Mouse (Mus musculus): ENCODE results near the gene Cox17.

Gene Cox17

DNA sequence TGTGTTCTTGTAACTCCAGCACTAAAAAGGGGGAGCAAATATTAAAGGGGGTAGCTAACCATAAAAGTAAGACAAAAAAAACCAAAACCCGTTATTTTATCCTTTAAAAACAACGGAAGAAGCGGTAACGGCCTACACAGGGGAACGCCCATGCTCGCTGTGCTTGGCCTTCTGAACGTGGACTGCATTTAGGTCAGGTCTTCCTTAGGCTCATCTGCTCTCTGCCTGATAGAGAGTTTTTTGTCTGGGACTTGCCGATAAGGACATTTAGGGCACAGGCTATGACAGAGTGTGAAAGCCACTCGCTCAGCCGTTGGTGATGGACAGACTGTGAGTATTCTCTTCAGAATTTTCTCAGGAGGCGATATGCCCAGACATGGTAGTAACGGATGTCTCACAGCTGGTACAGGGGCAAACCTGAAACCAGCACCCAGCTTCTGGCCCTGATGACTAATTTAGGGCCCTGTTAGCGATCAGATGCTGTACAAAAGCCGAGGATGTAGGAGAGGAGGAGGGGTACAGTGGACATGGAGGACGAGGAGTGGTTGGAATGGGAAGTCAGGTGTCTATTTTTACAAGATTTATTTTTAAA is 25.0 kb downstream of the Cox17 start:
- no peak for DNase-seq (ENCODE audit: low spot score in 2 of 2)

DNA sequence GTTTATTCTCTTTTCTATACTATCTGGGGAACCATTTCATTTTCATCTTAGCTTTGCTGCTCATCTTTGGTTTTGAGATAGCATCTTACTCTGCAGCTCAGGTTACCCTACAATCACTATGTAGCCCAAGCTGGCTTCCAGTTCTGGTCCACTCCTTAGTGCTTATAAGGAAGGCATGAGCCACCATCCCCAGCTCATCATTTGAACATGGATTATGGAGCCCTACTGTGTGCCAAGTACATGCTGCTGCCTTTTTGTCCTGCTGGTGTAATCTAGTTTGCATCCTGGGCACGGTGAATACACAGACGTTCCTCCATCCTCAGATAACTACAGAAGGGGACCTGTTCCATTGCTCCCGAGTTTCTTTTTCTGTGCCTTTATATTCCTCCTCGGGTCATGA is 26.1 kb downstream of the Cox17 start:
- no peak for DNase-seq (ENCODE audit: low spot score in 2 of 2)

DNA sequence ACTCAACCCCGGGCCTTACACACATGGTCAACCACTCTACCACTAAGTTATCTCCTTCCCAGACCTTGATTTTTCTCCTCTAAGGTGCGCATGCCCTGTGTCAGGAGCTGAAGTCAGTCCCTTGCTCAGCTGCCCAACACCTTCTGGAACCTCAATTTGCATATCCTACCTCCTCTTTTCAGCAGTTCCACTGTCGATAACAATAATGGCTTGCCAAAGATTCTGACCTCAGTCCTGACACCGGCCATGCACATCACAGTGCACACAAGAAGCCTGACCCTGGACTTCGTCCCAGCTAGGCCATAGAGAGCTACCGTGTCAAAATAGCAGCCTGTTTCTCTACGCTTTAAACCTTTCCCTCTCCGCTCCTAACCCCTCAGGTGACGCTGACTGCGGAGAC is 26.6 kb downstream of the Cox17 start:
- DNase-seq (ENCODE audit: low spot score in 2 of 2), result no peak

DNA sequence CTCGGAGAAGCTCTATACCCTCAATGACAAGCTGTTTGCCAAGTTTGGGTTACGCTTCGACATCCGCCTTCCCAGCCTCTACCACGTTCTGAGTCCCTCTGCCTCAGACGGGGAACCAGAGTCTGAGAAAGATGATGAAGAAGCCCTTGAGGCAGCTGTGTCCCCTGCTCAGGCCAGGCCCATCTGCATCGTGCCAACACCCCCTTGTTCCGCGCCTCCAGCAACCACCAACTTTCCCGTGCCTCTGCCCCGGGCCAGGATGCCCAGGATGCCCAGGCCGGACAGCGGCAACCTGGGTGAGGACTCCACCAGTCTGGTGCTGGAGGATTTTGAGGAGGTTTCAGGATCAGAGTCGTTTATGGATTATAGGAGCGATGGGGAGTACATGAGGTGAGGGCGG is 27.1 kb downstream of the Cox17 start:
- DNase-seq (ENCODE audit: low spot score in 2 of 2), result no peak

DNA sequence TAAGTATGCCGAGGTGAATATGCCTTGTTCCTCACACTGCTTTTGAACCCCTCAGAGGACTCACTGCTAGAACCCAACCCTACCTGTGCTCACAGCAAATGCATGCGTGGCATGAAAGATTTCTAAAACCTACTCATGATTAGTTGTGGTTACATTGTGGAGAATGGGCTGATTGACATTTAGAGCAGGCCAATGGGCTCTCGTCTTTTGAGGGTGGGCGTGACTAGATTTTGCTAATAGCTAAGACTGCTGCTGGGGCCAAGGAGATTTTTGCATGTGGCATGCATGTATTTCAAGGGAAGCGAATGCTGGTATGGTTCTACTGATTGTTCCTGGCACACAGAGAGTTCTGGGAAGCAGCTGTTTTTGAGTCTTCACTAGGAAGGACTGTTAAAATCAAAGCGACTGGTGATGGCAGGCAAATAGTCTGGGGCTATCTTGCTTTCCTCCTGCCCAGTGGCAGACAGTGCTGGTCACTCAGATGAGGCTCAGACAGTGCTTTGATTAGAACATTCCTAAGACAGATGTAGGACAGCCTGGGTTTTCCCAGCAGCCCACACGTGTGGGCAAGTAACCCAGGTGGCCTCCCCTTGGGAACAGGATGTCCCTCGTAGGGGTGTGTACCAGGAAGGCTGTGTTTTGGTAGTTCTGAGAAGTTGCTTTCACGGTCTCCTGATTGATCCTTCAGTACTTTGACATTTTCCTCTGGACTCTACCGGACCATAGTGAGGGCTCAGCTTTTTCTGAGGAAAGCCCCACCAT is 27.8 kb downstream of the Cox17 start:
- DNase-seq (ENCODE audit: low spot score in 2 of 2), result no peak

DNA sequence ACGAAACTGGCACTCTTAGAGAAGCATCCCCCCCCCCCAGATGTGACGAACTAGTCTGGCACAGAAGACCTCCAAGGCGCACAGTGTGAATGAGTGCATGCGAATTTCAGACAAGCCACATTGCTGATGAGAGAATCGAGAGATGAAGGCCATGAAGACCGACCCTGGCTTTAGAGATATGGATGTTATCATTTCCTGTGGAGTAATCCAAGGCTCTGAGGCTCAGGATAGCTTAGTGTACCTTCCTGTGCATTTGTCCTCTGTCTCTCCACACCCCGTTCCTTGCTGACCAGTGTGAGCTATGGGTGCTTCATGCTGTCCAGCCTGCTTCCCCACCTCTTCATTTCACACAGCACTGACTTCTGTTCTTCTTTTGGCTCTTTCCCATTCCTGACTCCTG is 28.4 kb downstream of the Cox17 start:
- DNase-seq (ENCODE audit: low spot score in 2 of 2), result no peak

DNA sequence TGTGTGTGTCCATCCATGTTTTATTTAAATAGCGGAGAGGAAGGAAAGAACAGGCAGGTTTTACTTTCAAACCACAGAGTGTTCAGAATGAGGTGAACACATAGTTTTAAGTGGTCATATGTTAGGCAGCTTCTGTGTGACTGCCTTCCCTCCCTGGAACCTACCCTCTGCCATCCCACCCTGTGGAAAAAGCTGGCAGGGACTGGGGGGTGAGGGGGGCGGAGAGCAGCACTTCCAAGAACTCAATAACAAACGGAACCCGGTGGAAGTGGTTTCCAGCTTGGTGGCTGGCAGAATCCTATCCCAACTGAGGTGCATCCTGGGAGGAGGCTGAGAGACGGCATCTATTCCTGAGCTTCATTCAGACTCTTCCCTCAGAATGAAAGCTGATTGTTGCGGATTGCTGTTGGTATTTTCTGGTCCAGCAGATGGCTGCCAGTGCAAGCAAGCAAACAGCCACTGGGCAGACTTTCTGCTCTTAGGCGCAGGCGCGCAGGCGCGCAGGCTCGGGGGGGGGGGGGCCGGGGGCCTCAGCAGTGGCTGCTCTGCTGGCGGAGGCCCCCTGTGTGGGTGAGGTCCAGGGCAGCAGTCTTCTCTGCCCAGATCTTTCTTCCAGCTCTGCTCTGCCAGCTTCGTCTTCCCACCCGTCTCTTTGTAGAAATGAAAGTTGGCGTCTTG is 29.5 kb downstream of the Cox17 start:
- DNase-seq (ENCODE audit: low spot score in 2 of 2), result peak in 1 of 2 experiments; percentile 43

DNA sequence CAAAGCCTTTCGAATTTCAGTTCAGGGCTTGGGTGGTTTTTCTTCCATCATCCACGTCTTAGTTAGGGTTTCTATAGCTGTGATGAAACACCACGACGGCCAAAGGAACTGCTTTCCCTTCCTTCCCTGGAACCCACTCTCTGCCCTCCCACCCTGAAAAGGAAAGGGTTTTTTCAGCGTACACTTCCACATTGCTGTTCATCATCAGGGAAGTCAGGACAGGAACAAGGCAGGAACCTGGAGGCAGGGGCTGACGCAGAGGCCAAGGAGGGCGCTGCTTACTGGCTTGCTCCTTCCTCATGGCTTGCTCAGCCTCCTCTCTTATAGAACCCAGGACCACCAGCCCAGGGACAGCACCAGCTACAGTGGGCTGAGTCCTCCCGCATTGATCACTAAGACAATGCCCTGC is 30.1 kb downstream of the Cox17 start:
- peak in 1 of 2 experiments; percentile 4 for DNase-seq (ENCODE audit: low spot score in 2 of 2)

DNA sequence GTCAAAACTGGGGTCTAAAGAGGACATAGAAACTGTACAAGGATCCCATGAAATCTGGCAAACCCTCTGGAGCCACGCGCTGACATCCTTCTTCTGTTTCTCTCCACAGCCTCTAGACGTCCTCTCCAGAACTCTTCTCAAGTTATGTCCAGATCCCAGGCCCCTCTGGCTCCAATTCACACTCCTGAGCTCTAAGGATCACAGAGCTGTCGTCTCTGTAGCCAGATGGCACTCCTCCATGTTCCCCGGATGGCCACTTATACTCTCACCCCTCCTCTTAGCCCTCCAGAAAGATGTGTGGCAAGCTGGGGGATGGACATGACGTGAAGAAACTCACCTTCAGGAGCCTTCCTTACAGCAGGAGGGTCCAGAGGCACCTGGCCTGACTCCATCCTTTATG is 30.8 kb downstream of the Cox17 start:
- DNase-seq (ENCODE audit: low spot score in 2 of 2), result no peak

DNA sequence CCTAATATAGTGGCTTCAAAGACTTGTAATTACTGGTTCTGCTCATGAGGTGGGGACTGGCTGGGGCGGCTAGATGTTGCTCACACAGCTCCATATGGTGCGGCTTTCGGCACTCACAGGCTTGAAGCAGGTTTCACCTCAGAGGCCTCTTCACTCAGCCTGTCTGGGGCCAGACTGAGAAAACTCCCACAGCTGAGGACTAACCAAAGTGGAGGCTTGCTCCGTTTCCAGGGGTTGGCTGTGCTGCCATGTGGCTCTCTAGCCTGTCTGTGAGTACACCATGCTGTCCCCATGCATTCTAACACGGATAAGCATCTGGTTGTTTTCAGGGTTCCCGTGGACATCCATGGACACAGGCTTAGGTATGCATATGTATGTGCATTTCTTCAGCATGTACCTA is 31.8 kb downstream of the Cox17 start:
- DNase-seq (ENCODE audit: low spot score in 2 of 2), result no peak

DNA sequence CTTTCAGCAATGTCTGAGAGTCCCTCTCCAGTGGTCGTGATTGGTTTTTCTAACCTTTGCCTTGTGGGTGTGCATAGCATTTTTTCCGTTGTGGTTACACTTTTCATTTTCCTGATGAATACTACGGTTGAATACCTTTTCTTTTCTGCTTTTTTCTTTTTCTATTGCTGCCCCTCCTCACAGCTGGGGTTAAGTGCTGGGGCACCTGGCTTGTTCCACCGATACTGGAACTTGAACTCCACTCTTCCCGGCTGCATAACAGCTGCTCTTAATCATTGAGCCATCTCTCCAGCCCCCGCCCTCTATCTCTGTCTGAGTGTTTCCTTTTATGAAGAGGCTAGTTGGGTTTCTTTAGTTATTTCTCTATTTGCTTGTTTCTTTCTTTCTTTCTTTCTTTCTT is 32.3 kb downstream of the Cox17 start:
- DNase-seq (ENCODE audit: low spot score in 2 of 2), result no peak

DNA sequence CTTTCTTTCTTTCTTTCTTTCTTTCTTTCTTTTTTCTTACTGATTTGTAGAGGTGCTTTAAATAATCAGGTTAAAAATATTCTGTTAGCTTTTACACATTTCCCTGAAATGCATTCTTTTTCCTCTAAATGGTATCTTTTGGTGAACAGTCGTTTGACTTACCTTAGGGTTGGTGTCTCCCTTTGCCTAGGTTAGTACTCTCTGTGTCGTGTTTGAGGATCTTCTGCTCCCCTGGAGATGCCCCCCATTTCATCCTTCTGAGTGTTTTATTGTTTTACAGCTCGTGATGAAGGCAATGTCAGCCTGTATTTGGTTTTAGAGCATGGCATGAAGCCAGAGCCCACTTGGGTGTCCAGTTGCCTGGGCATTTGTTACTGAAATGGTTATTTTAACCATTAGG is 32.7 kb downstream of the Cox17 start:
- DNase-seq (ENCODE audit: low spot score in 2 of 2), result no peak

DNA sequence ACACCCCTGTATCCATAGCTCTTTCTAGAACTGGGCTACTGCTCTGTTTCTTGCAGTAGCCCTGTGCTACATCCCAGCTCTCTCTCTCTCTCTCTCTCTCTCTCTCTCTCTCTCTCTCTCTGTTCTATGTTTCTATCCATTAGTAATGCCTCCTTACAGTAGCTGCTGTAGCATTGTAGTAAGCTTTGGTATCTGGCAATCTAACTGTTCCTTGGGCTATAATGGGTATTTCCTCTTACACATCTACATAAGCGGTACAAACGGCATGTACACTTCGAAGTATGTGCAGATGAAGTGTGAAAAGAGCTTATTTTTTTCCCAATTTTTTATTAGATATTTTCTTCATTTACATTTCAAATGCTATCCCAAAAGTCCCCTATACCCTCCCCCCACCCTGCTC is 33.1 kb downstream of the Cox17 start:
- no peak for DNase-seq (ENCODE audit: low spot score in 2 of 2)

DNA sequence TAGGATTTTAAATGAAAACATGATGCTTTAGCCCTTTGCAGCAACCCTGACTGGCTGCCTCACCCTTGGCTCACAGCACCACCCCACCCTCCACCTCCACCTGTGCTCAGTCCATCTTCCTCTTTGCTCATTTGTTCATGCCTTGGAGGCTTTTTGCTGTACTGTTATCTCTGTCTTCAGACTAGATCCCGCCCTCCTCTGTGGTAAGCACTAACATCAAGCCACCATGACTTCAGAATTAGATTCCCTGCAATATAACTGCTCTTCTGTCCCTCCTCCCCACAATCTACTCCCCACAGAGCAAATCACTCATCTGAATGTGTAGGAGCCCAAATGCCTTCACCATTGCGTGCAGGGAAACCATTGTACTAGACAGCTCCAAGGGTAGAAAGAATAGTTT is 36.9 kb downstream of the Cox17 start:
- no peak for DNase-seq (ENCODE audit: low spot score in 2 of 2)

DNA sequence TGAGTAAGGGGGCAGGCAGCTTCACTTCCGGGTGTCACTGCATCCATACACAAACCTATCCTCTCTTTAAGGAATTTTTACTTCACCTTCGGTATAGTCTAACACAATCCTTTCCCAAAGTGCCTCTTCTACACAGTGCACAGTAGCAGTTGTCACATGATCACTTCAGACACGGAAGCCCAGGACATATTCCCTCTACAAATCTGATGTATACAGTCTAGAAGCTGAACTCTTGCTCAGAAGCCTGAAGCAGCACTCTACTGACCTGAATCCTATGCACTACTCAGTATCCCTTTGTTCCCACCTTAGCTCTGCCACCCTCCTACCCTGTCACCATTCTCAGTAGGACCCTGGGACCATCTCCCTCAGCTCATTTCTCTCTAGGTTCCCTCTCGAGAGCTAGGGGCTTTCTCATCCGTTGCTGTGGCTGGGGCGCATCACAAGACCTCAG is 38.4 kb downstream of the Cox17 start:
- DNase-seq (ENCODE audit: low spot score in 2 of 2), result no peak

DNA sequence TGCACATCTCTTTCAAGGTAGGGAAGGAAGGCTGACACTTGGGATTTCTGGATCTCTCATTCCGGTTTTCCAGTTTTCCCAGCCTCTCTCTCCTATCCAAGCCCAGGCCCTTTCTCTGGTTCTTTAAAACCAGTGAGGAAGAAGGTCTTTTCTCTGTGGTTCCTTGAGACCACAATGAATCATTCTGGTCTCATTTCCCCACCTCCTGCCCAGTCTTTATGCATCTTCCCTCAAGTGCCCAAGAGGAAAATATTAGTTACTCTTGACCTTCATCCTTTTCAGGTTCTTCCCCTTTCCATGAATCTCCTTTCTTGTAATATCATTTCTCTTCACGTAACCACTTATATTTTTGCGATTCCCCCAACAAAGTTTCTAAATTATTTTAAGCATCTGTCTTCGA is 38.9 kb downstream of the Cox17 start:
- DNase-seq (ENCODE audit: low spot score in 2 of 2), result no peak

DNA sequence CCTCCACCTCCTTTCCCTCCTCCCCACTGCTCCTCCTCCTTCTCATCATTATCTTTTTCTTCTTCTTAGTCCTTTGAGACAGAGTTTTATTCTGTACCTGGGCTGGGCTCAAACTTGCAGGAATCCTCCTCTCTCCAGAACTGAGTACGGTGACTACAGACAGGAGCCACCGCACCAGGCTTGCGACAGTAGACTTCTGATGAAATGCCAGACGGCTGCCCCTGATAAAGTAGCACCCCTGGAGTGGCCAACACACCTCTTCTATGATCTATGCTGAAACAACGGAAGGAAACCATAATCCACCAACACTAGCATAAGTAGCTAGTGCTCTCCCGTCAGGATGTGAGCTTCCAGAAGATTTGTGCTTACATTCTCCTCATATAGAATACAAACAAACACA is 40.6 kb downstream of the Cox17 start:
- DNase-seq (ENCODE audit: low spot score in 2 of 2), result no peak

DNA sequence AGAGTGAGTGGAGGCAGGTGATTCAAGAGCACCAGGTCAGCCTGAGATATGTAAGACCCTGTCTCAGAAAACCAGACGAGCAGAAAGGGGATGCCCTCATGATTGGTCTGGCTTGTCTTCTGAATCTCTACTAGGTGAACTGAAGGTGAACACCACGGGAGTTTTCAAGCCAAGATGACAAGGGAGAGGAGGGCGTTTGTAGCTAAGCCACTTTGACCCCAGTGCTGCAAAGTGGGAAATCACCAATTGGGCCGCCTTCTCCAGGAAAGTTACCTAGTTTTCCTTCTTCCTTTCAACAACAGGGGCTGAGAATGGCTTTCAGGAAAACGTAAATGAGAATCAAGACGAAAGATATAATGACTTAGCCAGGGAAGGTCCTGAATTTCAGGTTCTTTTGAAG is 42.0 kb downstream of the Cox17 start:
- no peak for DNase-seq (ENCODE audit: low spot score in 2 of 2)

DNA sequence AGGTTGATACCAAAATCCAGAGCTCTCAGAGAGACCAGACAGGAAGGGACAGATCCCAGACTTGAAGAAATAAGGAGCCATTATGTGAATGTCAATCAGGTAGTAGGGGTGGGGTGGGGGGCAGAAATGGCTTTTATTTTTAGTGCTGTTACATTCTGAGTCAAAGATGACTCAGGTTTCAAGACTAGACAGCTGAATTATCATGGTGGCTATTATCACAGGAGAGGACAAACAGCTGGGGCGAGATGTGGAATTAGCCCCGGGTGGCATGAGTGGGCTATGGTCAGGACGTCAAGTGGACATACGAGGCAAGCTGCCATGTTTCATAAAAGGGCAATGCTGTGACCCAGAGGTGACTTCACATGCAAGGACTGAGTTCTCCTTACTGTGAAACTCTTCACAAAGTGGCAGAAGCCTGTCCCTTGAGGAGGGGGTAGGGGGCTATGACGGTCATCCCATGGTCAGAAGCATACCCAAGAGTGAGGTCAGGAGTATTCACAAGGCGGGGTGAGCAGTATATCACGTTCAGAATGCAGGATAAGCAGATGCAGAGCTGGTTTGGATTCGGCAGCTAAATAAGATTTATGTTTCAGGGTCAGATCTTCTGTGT is 42.6 kb downstream of the Cox17 start:
- DNase-seq (ENCODE audit: low spot score in 2 of 2), result no peak

DNA sequence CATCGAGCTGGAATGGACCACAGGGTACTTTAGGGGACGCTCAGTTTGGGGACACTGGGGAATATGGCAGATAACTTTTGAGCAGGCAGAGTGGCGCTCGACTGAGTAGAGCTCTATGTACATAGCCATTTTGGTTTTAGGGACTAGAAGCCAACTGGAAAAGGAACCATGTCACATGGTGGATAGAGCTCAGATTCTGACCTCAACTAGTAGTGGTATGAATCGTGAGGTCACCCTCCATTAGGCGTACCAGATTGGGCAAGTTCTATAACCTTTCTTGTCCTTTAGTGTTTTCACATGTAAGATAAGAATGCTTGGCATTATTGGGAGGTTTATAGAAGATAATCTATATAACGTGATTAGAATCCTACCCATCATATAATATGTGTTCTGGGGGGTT is 43.5 kb downstream of the Cox17 start:
- DNase-seq (ENCODE audit: low spot score in 2 of 2), result no peak

DNA sequence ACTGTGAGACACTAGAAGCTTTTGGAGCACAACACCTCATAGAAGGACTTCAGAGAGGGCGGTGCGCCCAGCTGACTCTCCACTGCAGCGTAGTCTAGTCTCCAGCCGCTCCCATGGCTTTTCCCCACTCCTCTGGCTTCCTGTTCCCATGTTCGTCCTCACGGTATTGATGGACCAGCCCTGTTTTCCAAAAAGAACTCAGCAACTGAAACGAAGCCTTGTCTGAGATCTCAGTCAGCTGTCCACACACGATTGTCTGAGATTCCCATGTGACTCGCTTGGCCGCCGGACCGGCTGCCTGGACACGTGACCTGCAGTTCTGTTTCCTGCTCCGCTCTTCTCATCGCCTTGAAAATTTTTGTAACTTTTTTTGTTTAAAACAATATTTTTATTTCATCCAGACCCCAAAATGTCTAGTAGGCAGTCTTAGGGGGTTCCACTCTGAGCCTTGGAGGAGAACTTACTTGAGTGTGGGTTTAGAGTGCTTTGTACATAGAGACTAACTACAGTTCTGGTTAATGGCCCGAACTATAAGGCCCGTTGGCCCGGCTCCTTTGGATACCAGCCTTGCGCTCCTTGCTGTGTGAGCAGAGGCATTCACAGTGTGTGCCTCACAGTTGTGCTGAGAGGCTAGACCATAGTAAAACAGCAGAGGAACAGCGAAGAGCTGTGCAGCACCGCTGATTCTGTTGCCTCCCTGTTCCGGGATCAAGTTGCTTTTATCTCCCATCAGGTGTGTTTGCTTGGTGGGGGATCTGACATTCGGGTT is 45.5 kb downstream of the Cox17 start:
- DNase-seq (ENCODE audit: low spot score in 2 of 2), result no peak

DNA sequence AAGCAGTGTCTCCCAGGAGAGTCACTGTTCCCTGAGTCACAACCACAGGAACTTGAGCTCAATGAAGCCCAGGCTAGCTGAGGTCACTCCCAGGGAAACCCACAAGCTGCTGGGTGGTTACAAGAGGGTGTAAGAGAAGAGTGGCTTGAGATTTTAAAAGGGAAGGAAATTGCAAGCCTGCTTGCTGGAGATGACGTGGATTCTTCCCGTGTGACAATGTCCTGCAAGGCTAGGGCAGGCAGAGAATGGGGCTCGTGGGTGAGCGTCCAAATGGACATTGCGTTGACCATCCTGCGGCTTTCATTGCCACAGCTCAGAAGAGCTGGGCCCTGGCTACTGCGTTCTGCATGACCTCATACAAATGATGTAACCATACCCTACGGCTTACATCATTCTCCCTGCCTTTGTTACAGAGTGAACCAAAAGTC is 47.4 kb downstream of the Cox17 start:
- DNase-seq (ENCODE audit: low spot score in 2 of 2), result no peak

All from cerebellum, postnatal 4 days (tissue).